ENCODE assay signal across 16 mouse cellular contexts in genomic region chr1:164287406-164287805, GRCm38 (mm10). TPM values are rescaled to one million over a fixed set of nuclear protein-coding genes. Genes with fewer than 3 reads are reported as not detected.
DNase-seq lines count a peak whose midpoint lies in the region; ATAC-seq and TF ChIP-seq lines count a peak whose summit lies in the region.
"Had no signal": no experiment of that assay in that cellular context is flagged by ENCODE, and none has a peak within 500 bp of the region (broad histone marks: within the 10 kb centered on the region; RNA-seq: fewer than 3 reads in every experiment).

No protein-coding gene starts in this region.

- peak; percentile 73; the same call in 1 of the 2 replicates for ATAC-seq in kidney, embryonic 15.5 days (replicated peaks; ENCODE audit: low FRiP score)
- ATAC-seq: intestine, embryonic 16.5 days had no signal

- no peak for TF ChIP-seq POLR2A in cerebellum, adult 2 months (IDR thresholded peaks at IDR 0.05; ENCODE audit: borderline replicate concordance, insufficient read depth, low read length)

- TF ChIP-seq CTCF in cerebellum, adult 2 months (IDR thresholded peaks at IDR 0.05; ENCODE audit: borderline replicate concordance, insufficient read depth, low read depth, low read length): no peak

- peaks cover 5% of the 10 kb centered on the region; the same call in 1 of the 2 replicates for H3K4me1 ChIP-seq in kidney, embryonic 15.5 days
- peaks cover 11% of the 10 kb centered on the region; the same call in 1 of the 2 replicates for H3K4me1 ChIP-seq in cerebellum, adult 2 months (ENCODE audit: control insufficient read depth, insufficient read depth, low read length)

- no peaks in the 10 kb centered on the region for H3K27me3 ChIP-seq in kidney, embryonic 15.5 days
- H3K27me3 ChIP-seq in cerebellum, adult 2 months (ENCODE audit: control insufficient read depth, insufficient read depth, low read length): no peaks in the 10 kb centered on the region

- peak; percentile 10 for DNase-seq in embryo, embryonic 10 days (ENCODE audit: low spot score)
- no peak for DNase-seq in embryo, embryonic 10.5 days (ENCODE audit: low spot score)
- no peak for DNase-seq in kidney, postnatal 25 days
- peak; percentile 73 to 80 for DNase-seq in cerebellum, adult 2 months
- DNase-seq in kidney, postnatal 14 days: peak; percentile 12
- DNase-seq in heart, postnatal 4 days: no peak
- DNase-seq in right cerebral cortex, postnatal 10 days (ENCODE audit: low spot score in 2 of 2): no peak
- DNase-seq: adrenal gland, postnatal 10 days; heart, adult 2 months; heart, postnatal 10 days; layer of hippocampus, postnatal 36 days; liver; lung, embryonic 14.5 days; thymus, postnatal 36 days had no signal

- H3K9ac ChIP-seq in kidney, embryonic 15.5 days: no peak overlapping the region
- H3K9ac ChIP-seq: lung, embryonic 14.5 days had no signal

- no peaks in the 10 kb centered on the region for H3K9me3 ChIP-seq in kidney, embryonic 15.5 days (replicated peaks)

- 36% methylated on average over 15 of the region's 15 CpGs for WGBS in kidney, embryonic 15.5 days
- 6% methylated on average over 15 of the region's 15 CpGs for WGBS in cerebellum, adult 2 months

- H3K27ac ChIP-seq in kidney, embryonic 15.5 days: no peak overlapping the region; the same call in 1 of the 2 replicates
- H3K27ac ChIP-seq in cerebellum, adult 2 months (ENCODE audit: insufficient read depth, low read length): peak overlapping the region; percentile 62
- H3K27ac ChIP-seq: heart, adult 2 months had no signal

- no peak overlapping the region for H3K4me3 ChIP-seq in kidney, embryonic 15.5 days (replicated peaks)
- H3K4me3 ChIP-seq in cerebellum, adult 2 months (replicated peaks; ENCODE audit: insufficient read depth, low read depth, low read length): peak overlapping the region; percentile 12
- H3K4me3 ChIP-seq: heart, adult 2 months had no signal

- peak overlapping the region; percentile 27 for H3K4me2 ChIP-seq in kidney, embryonic 15.5 days
- H3K4me2 ChIP-seq: lung, embryonic 14.5 days had no signal

- peaks cover 27% of the 10 kb centered on the region for H3K36me3 ChIP-seq in kidney, embryonic 15.5 days

RNA-seq across cellular contexts. Expression of gene Ccdc181, which starts 12.0 kb away (rescaled TPM):
- 11.0 and 11.4 TPM in 2 replicates for polyA plus RNA-seq in kidney, embryonic 15.5 days (2015; fragmentation: Nextera tagmentation; extraction: Ambion mirVana)
- polyA plus RNA-seq in cerebellum, adult 2 months (2012; rRNA removed): 16.6 and 18.6 TPM in 2 replicates
- total RNA-seq in heart, postnatal 4 days (2021): 1 to 10 TPM; 7.3 to 7.6 TPM

RNA-seq across cellular contexts. Expression of gene Nme7, which starts 16.5 kb away (rescaled TPM):
- 48.6 and 51.2 TPM in 2 replicates for polyA plus RNA-seq in kidney, embryonic 15.5 days (2015; fragmentation: Nextera tagmentation; extraction: Ambion mirVana)
- polyA plus RNA-seq in cerebellum, adult 2 months (2012; rRNA removed): 12.2 and 13.6 TPM in 2 replicates
- total RNA-seq in heart, postnatal 4 days (2021): 1 to 10 TPM; 6.5 to 7.2 TPM

RNA-seq across cellular contexts. Expression of gene Blzf1, which starts 19.9 kb away (rescaled TPM):
- 30.9 and 32.7 TPM in 2 replicates for polyA plus RNA-seq in kidney, embryonic 15.5 days (2015; fragmentation: Nextera tagmentation; extraction: Ambion mirVana)
- 19.2 and 20.6 TPM in 2 replicates for polyA plus RNA-seq in cerebellum, adult 2 months (2012; rRNA removed)
- total RNA-seq in heart, postnatal 4 days (2021): 10 to 100 TPM; 25.1 to 25.4 TPM

RNA-seq across cellular contexts. Expression of gene Slc19a2, which starts 38.6 kb away (rescaled TPM):
- 9.1 and 10.4 TPM in 2 replicates for polyA plus RNA-seq in kidney, embryonic 15.5 days (2015; fragmentation: Nextera tagmentation; extraction: Ambion mirVana)
- 17.2 and 19.2 TPM in 2 replicates for polyA plus RNA-seq in cerebellum, adult 2 months (2012; rRNA removed)
- total RNA-seq in heart, postnatal 4 days (2021): 1 to 10 TPM; 6.7 to 7.0 TPM

Comparison
In these comparisons a context has a peak if more than half of its experiments do, and no peak if none do; other contexts are left out.
1. DNase-seq: peak in embryo, embryonic 10 days (single experiment), cerebellum, adult 2 months (2 of 2) and kidney, postnatal 14 days (single experiment); none in embryo, embryonic 10.5 days (single experiment), kidney, postnatal 25 days (0 of 2), heart, postnatal 4 days (single experiment) and right cerebral cortex, postnatal 10 days (0 of 2).